Mouse (Mus musculus) limb, embryonic 15.5 days (tissue): Measurements from ENCODE around the gene Ckmt2. TPM values are rescaled to one million over a fixed set of nuclear protein-coding genes. Genes with fewer than 3 reads are reported as not detected.

Source experiments
- ATAC-seq: fragments of 200-750 bp; cut with Nextera tagmentation; 2 replicates; pipeline ENCODE4 v1.8.0; 2017; ENCODE audit warnings: low read depth, moderate TSS enrichment; ENCODE audit not compliant: insufficient number of reproducible peaks, low FRiP score, low TSS enrichment
- H3K27ac ChIP-seq: fragments of 300-500 bp; sonication (generic); 2 replicates; pipeline ENCODE4 v1.5.1; 2015; ENCODE audit warnings: moderate library complexity, mild to moderate bottlenecking, inconsistent platforms
- H3K27me3 ChIP-seq: fragments of 300-500 bp; sonication (generic); 2 replicates; pipeline ENCODE4 v1.6.1; 2015; ENCODE audit warnings: inconsistent platforms
- H3K36me3 ChIP-seq: fragments of 300-500 bp; sonication (generic); 2 replicates; pipeline ENCODE4 v1.6.1; 2015; ENCODE audit warnings: inconsistent platforms
- H3K4me1 ChIP-seq: fragments of 300-500 bp; sonication (generic); 2 replicates; pipeline ENCODE4 v1.6.1; 2015; ENCODE audit warnings: inconsistent platforms
- H3K4me2 ChIP-seq: fragments of 300-500 bp; sonication (generic); 2 replicates; pipeline ENCODE4 v1.6.1; 2015; ENCODE audit warnings: mild to moderate bottlenecking, inconsistent platforms
- H3K4me3 ChIP-seq: fragments of 300-500 bp; sonication (generic); 2 replicates; pipeline ENCODE4 v1.5.1; 2015; ENCODE audit warnings: mild to moderate bottlenecking, inconsistent platforms
- H3K9ac ChIP-seq: fragments of 300-500 bp; sonication (generic); 2 replicates; pipeline ENCODE4 v1.6.1; 2015; ENCODE audit warnings: inconsistent platforms
- H3K9me3 ChIP-seq: fragments of 300-500 bp; sonication (generic); 2 replicates; pipeline ENCODE4 v1.6.1; 2016; ENCODE audit warnings: inconsistent platforms
- WGBS: fragments of 180-500 bp; shearing (Covaris S2); methylation state at CpG from one replicate; pipeline ENCODE4 v1.1.7; 2015; 5-methylcytosine and 5-hydroxymethylcytosine counted together
- polyA plus RNA-seq: library from polyadenylated mRNA; unstranded; fragments of >200 nt; fragmentation: Nextera tagmentation; extraction: Ambion mirVana; gene quantifications from 2 replicates; pipeline ENCODE4 v1.2.1, GENCODE M21; 2015

Ckmt2 gene
- 2.5 and 15.1 TPM in 2 replicates for polyA plus RNA-seq

DNA sequence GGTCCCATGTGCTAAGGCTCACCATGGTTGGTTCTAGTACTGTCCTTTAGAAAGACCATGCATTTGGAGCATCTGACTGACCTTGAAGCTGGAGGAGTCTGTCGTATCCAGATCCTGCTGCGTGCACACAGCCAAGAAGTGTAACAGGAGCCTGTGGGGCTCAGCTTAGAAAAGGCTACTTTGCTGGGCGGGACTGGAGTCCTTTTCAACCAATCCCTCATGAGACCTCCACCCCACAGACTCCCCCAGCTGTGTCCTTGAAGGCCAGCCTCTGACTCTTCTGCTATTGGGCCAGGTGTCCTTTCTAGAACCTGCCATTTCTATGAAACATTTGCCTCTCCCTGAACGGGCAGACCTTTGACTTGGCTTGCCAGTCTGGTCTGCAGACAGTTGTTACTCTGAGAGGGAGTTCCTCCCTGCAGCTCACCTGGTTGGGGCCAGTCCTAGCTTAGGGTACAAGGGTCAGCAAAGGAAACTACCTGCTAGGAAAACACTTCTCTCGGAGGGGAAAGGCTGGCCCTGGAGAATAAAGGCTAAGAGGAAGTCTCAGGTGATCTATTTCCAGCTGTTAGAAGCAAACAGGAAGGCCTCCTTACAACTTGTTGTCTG lies at the start of gene Ckmt2:
TSS of gene Ckmt2 (minus strand) at position 145 of the 609 bp plus-strand sequence.
- Histone ChIP-seq H3K27me3 (no peaks in the 10 kb centered on the region), H3K4me2 (no peak within 1 kb of the TSS), H3K9ac (no peak within 1 kb of the TSS), H3K4me1 (peaks cover 8% of the 10 kb centered on the region; the same call in 1 of the 2 replicates), H3K36me3 (no peaks in the 10 kb centered on the region), H3K27ac (no peak within 1 kb of the TSS), H3K4me3 (no peak within 1 kb of the TSS), H3K9me3 (no peaks in the 10 kb centered on the region)
- WGBS = 66% methylated on average over 5 of the region's 5 CpGs
- no peak for ATAC-seq

- H3K36me3 ChIP-seq = no peaks in the 10 kb centered on the region
- H3K9me3 ChIP-seq = no peaks in the 10 kb centered on the region
- H3K27ac ChIP-seq = no peak overlapping the region
- no peak for ATAC-seq
- H3K4me1 ChIP-seq = peaks cover 6% of the 10 kb centered on the region; the same call in 1 of the 2 replicates
- WGBS = 44% methylated on average over 3 of the region's 3 CpGs
- no peak overlapping the region for H3K4me2 ChIP-seq
- H3K27me3 ChIP-seq = no peaks in the 10 kb centered on the region
- no peak overlapping the region for H3K9ac ChIP-seq
- H3K4me3 ChIP-seq = no peak overlapping the region
Measured at GRCm38 (mm10) chr13:91921010-91921409, 44.3 kb upstream of the Ckmt2 start.

DNA sequence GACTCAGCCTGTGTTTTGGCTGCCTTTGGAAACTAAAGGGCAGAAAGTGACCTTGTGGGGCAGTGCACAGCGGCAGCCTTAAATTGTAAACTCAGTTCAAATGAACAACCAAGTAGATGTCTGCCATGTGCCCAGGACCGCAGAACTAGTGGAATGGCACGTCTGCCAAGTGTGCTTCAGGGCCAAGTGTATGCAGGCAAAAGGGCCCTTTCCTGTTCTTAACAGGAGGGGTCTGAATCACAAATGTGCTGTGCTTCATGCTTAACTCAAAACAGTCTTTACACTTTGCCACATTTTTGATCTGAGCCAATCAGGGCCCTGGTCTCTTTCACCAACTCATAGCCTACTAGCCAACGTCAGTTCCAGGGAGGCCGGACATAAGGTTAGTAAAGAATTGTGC lies 42.1 kb upstream of the Ckmt2 start:
- H3K4me2 ChIP-seq = no peak overlapping the region
- 65% methylated on average over 5 of the region's 5 CpGs for WGBS
- H3K9ac ChIP-seq = no peak overlapping the region
- H3K36me3 ChIP-seq = no peaks in the 10 kb centered on the region
- no peak overlapping the region for H3K4me3 ChIP-seq
- no peak for ATAC-seq
- H3K4me1 ChIP-seq = peaks cover 14% of the 10 kb centered on the region; the same call in 1 of the 2 replicates
- no peak overlapping the region for H3K27ac ChIP-seq
- no peaks in the 10 kb centered on the region for H3K27me3 ChIP-seq
- no peaks in the 10 kb centered on the region for H3K9me3 ChIP-seq

GRCm38 (mm10) chr13:91917835-91918234 lies 41.1 kb upstream of the Ckmt2 start:
- no peaks in the 10 kb centered on the region for H3K27me3 ChIP-seq
- no peak overlapping the region for H3K27ac ChIP-seq
- no peak overlapping the region for H3K9ac ChIP-seq
- H3K4me2 ChIP-seq = no peak overlapping the region
- no peaks in the 10 kb centered on the region for H3K36me3 ChIP-seq
- WGBS = 86% methylated on average over 2 of the region's 2 CpGs
- H3K4me3 ChIP-seq = no peak overlapping the region
- H3K9me3 ChIP-seq = no peaks in the 10 kb centered on the region
- peaks cover 14% of the 10 kb centered on the region; the same call in 1 of the 2 replicates for H3K4me1 ChIP-seq
- no peak for ATAC-seq

GRCm38 (mm10) chr13:91916308-91916707 lies 39.6 kb upstream of the Ckmt2 start:
- no peaks in the 10 kb centered on the region for H3K9me3 ChIP-seq
- H3K4me1 ChIP-seq = peaks cover 14% of the 10 kb centered on the region; the same call in 1 of the 2 replicates
- H3K36me3 ChIP-seq = no peaks in the 10 kb centered on the region
- H3K9ac ChIP-seq = no peak overlapping the region
- 34% methylated on average over 5 of the region's 5 CpGs for WGBS
- no peak overlapping the region for H3K4me3 ChIP-seq
- ATAC-seq = no peak
- peak overlapping the region; percentile 28; the same call in 1 of the 2 replicates for H3K4me2 ChIP-seq
- no peaks in the 10 kb centered on the region for H3K27me3 ChIP-seq
- no peak overlapping the region for H3K27ac ChIP-seq

GRCm38 (mm10) chr13:91915582-91916239 lies 39.0 kb upstream of the Ckmt2 start:
- peaks cover 14% of the 10 kb centered on the region; the same call in 1 of the 2 replicates for H3K4me1 ChIP-seq
- 80% methylated on average over 6 of the region's 6 CpGs for WGBS
- no peak overlapping the region for H3K27ac ChIP-seq
- no peak overlapping the region for H3K4me3 ChIP-seq
- H3K36me3 ChIP-seq = no peaks in the 10 kb centered on the region
- H3K9me3 ChIP-seq = no peaks in the 10 kb centered on the region
- no peaks in the 10 kb centered on the region for H3K27me3 ChIP-seq
- H3K4me2 ChIP-seq = peak overlapping the region; percentile 28; the same call in 1 of the 2 replicates
- ATAC-seq = peak; percentile 49; the same call in 1 of the 2 replicates
- no peak overlapping the region for H3K9ac ChIP-seq

- no peak overlapping the region for H3K27ac ChIP-seq
- no peak for ATAC-seq
- H3K9me3 ChIP-seq = no peaks in the 10 kb centered on the region
- WGBS = 53% methylated on average over 4 of the region's 4 CpGs
- H3K4me1 ChIP-seq = peaks cover 14% of the 10 kb centered on the region; the same call in 1 of the 2 replicates
- H3K36me3 ChIP-seq = no peaks in the 10 kb centered on the region
- H3K4me3 ChIP-seq = no peak overlapping the region
- no peaks in the 10 kb centered on the region for H3K27me3 ChIP-seq
- H3K9ac ChIP-seq = no peak overlapping the region
- no peak overlapping the region for H3K4me2 ChIP-seq
Measured at GRCm38 (mm10) chr13:91915192-91915581, 38.5 kb upstream of the Ckmt2 start.

- H3K4me2 ChIP-seq = no peak overlapping the region
- no peak overlapping the region for H3K4me3 ChIP-seq
- H3K27ac ChIP-seq = no peak overlapping the region
- peaks cover 14% of the 10 kb centered on the region; the same call in 1 of the 2 replicates for H3K4me1 ChIP-seq
- H3K27me3 ChIP-seq = no peaks in the 10 kb centered on the region
- H3K36me3 ChIP-seq = no peaks in the 10 kb centered on the region
- H3K9ac ChIP-seq = no peak overlapping the region
- ATAC-seq = no peak
- H3K9me3 ChIP-seq = no peaks in the 10 kb centered on the region
Measured at GRCm38 (mm10) chr13:91911652-91912051, 35.0 kb upstream of the Ckmt2 start.

DNA sequence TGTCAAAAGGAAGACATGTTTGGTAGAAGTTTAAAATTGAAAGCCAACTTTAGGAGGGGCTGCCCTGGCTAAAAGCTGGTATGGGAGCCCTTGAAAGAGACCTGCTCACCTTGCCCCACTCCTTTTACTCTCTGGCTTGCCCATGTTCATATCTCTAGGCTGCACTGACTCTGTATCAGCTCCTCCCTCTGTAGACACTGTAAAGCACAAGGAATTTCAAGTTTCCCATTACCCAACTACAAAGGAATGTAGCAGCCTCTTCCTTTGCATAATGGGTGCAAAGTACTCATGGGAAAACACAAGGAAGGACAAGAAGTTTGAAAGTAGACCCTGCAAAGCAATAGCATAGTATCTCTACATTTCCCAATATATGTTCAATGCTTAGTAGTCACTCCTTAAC lies 34.5 kb upstream of the Ckmt2 start:
- Histone ChIP-seq H3K4me3 (no peak overlapping the region), H3K4me1 (peaks cover 10% of the 10 kb centered on the region; the same call in 1 of the 2 replicates), H3K36me3 (no peaks in the 10 kb centered on the region), H3K9me3 (no peaks in the 10 kb centered on the region), H3K4me2 (no peak overlapping the region), H3K27me3 (no peaks in the 10 kb centered on the region), H3K9ac (no peak overlapping the region), H3K27ac (no peak overlapping the region)
- no peak for ATAC-seq

DNA sequence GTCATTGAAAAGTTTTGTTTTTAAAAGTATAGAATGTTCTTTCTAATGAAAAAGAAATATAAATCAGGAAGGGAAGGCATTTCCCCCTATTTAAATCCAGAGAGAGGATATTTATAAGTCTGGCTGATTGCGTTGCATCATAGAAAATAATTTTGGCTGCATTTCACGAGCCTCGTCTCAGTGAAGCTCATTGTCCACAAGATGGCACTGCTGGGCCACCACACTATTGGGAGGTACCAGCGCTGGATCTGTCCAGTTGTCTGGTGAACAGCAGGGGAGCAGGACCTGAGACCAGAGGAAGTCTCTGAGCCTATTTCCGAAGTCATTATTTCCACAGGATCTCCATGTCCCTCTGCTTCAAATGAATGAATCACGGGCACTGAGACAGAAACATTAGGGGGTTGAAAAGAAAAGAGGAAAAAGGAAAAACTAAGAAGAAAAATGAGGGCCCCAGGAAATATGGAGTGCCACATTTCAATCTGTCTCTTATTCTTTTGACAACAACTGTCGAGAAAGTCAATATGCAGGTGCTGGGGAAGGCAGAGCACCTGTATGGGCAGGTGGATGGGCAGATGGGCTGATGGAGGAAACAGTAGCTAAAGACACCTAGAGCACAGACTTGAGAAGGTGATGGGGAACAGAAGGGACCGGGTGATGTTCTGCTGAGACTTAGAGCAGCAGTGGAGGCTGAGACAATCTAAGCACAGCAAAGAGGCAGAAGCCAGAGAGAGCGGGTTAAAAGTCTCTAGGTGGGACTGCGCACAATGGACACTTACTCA lies 31.7 kb upstream of the Ckmt2 start:
- no peak overlapping the region for H3K9ac ChIP-seq
- no peaks in the 10 kb centered on the region for H3K4me1 ChIP-seq
- H3K9me3 ChIP-seq = no peaks in the 10 kb centered on the region
- no peak overlapping the region for H3K4me2 ChIP-seq
- no peak overlapping the region for H3K27ac ChIP-seq
- ATAC-seq = no peak
- no peaks in the 10 kb centered on the region for H3K36me3 ChIP-seq
- no peak overlapping the region for H3K4me3 ChIP-seq
- H3K27me3 ChIP-seq = no peaks in the 10 kb centered on the region
- WGBS = 36% methylated on average over 10 of the region's 10 CpGs

DNA sequence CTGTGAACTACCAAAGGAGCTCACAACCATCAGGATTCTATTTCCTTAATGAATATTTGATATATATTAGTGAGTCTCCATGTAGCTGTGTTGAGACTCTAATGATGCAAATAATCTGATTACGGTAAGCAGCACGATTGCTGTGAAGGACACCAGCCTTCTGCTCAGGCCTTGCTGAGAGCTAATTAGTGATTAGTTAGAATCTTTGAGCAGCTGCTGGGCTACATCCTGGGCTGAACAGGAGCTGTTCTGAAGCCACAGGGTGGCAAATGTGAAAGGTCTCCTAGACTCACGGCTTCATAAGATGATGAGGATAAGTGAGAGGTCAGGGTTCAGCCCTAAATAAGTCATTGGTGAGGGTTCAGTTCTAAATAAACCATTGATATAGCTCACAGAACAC lies 29.7 kb upstream of the Ckmt2 start:
- H3K27me3 ChIP-seq = no peaks in the 10 kb centered on the region
- no peak overlapping the region for H3K27ac ChIP-seq
- 57% methylated on average over 3 of the region's 3 CpGs for WGBS
- no peak for ATAC-seq
- no peaks in the 10 kb centered on the region for H3K9me3 ChIP-seq
- no peaks in the 10 kb centered on the region for H3K36me3 ChIP-seq
- no peak overlapping the region for H3K4me3 ChIP-seq
- H3K4me2 ChIP-seq = no peak overlapping the region
- H3K4me1 ChIP-seq = no peaks in the 10 kb centered on the region
- H3K9ac ChIP-seq = no peak overlapping the region

- no peak overlapping the region for H3K9ac ChIP-seq
- H3K27ac ChIP-seq = no peak overlapping the region
- ATAC-seq = no peak
- WGBS = 49% methylated on average over 1 of the region's 1 CpGs
- no peak overlapping the region for H3K4me3 ChIP-seq
- H3K36me3 ChIP-seq = no peaks in the 10 kb centered on the region
- no peaks in the 10 kb centered on the region for H3K27me3 ChIP-seq
- no peaks in the 10 kb centered on the region for H3K9me3 ChIP-seq
- no peaks in the 10 kb centered on the region for H3K4me1 ChIP-seq
- no peak overlapping the region for H3K4me2 ChIP-seq
Measured at GRCm38 (mm10) chr13:91896476-91896875, 19.8 kb upstream of the Ckmt2 start.
